Mouse (Mus musculus) layer of hippocampus, postnatal 36 days (tissue): ENCODE measurements around the gene Ercc1. TPM values are rescaled to one million over a fixed set of nuclear protein-coding genes. Genes with fewer than 3 reads are reported as not detected.

Experiments
- DNase-seq, 2 experiments: peaks; one replicate each; pipeline ENCODE4 v3.0.0; 2022
- microRNA-seq, 2 experiments: library from miRNA; unstranded; fragments of <30 nt; microRNA quantifications; one replicate each; pipeline ENCODE4 v1.2.0; 2021
- total RNA-seq, 2 experiments: library from RNA; stranded (reverse); gene quantifications; 2 replicates each; pipeline ENCODE4 v1.2.3; 2021

Gene Ercc1
- total RNA-seq, 2 experiments from 2014 or later: 44.4 to 53.4 TPM

DNA sequence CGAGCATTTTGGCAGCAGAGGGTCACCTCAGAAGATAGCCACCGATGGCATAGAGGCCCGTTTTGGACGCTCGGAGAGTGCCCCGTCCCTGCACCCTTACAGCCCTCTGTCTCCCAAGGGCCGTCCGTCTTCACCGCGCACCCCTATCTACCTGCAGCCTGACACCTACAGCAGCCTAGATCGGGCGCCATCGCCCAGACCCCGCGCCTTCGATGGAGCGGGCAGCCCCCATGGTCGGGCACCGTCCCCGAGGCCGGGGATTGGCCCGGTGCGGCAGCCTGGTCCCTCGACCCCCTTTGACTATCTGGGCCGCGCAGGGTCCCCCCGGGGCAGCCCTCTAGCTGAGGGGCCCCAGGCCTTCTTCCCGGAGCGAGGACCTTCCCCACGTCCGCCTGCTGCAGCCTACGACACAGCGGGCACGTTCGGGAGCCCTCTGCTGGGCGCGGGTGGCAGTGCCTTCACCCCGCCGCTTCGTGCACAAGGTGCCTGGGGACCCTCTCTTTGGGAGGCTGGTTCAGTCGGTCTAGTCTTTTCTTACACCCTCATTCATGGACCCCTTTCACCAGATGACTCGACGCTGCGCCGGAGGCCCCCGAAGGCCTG, 25.3 kb downstream of the Ercc1 start:
- DNase-seq: peak; percentile 68 to 71

DNA sequence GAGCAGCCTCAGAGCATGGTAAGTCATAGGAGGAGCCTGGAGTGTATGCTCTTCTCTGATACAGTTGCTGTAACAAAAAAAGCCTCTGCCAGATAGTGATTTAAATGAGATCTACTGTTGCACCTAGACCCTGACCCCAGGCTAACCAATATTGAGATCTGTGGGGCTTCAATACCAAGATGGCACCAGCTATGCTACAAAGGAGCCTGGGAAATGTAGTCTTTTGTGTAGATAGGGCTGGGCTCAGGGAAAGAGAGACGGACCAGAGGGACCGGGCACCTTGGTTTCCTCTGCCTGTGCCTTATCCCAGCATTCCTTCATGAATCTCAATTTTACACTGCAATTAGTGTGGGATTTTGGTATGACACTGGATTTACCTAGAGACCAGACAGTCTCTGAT, 28.8 kb downstream of the Ercc1 start:
- DNase-seq: no peak

DNA sequence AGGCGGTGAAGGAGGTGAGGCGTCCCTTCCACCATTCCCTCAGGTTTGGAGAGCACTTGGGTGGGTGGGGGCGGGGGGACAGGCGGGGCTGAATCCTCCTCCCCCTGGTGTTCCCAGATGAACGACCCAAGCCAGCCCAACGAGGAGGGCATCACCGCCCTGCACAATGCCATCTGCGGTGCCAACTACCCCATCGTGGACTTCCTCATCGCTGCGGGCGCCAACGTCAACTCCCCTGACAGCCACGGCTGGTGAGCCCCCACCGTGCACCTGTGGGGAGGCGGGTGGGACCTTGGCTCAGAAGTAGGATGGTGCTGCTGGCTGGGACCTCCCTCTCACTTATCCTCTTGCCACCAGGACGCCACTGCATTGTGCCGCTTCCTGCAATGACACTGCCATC, 30.8 kb downstream of the Ercc1 start:
- no peak for DNase-seq

DNA sequence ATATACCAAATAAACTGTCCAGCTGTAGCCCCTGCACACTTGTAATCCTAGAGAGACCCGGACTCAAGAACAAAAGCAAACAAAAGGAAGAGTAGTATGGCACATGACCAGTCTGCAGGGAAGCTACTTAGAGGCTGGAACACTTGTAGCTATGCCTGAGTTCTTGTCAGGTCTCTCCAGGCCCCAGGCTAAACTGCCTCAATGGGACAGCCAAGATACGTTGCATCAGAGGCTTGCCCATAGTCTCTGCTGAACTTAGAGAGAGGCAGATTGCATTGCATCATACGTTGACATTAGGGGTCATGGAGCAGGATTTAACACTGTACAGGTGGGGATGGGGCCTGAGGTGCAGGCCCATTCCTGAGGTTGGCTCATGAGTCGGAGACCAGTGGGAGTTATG, 31.4 kb downstream of the Ercc1 start:
- DNase-seq: no peak

DNA sequence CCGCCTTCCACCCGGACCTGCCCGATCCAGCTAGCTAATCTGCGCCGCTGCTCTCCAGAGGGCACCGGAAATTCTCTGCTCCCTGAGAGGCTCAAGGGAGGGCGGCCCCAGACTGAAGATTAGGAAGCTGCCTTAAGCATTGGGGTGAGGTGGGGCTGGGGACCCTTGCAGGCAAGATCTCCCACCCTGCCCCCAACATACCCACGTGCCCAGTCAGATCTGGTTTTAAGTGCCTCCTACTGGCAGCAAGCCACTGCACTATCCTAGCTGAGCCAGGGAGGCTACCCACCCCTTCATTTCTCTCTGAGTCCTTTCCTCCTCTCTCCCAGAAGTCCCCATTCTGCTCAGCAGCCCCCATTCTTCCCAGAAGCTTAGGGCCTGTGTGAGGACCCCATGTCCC, 33.5 kb downstream of the Ercc1 start:
- no peak for DNase-seq

DNA sequence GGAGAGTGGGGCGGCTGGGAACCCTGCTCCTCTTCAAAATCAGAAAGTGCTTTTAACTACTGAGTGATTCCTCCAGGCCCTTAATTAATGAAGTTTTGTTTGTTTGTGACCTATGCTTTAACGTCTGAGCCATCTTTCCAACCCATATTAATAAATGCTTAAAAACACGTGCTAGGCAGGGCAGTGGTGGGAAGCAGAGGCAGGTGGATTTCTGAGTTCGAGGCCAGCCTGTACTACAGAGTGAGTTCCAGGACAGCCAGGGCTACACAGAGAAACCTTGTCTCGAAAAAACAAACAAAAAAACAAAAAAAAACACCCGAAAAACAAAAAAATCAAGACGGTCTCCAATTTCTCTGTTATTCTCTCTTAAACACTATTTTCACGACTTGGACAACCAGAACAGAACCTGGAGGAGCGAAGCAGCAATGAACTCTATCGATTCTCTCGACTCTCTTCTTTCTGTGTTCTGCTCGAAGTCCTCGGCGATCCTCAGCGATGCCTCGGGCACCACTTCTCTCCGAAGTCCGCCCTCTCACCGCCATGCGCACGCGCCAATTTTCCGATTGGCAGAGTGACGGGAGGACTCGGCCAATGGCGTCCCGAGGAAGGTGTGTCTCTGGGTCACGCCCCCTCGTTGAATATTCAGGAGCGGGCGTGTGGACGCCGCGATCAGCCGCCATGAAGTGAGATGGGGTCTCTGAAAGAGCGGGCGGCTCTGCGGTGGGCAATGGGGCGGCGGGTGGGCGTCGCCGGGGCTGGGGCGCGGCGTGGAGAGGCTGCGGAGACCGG, 37.0 kb downstream of the Ercc1 start, which contains the start of gene Ercc2:
TSS of gene Ercc2 (plus strand) at position 634 of the 789 bp plus-strand sequence.
- peak; percentile 98 to 99 for DNase-seq

DNA sequence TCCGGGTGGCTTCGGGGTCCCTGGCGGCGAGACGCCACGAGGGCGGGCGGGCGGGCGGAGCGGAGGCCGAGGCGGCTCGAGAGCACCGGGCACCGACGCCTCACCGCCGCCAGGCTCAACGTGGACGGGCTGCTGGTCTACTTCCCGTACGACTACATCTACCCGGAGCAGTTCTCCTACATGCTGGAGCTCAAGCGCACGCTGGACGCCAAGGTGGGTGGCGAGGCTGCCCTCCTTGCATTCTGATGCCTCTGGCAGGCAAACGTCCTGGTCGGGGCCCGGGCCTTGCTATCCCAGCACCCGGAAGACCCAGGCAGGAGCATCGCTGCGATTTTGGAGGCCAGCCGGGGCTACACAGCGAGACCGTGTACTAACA, 37.6 kb downstream of the Ercc1 start:
- no peak for DNase-seq

DNA sequence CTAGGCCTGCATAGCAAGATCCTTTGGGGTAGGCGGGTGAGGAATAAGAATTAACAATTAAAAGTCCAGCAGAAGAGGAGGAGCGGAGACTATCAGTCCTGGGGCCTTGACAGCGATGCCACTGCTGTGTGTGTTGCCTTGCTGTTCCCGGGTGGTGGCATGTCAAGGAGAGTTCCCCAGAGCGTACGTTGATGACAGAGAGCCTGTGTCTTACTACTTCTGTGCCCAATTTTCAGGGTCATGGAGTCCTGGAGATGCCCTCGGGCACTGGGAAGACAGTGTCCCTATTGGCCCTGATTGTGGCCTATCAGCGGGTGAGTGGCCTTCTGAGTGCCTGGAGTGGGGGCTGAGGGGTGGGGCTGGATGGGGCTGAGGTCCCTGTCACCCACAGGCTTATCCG, 39.1 kb downstream of the Ercc1 start:
- DNase-seq: no peak

DNA sequence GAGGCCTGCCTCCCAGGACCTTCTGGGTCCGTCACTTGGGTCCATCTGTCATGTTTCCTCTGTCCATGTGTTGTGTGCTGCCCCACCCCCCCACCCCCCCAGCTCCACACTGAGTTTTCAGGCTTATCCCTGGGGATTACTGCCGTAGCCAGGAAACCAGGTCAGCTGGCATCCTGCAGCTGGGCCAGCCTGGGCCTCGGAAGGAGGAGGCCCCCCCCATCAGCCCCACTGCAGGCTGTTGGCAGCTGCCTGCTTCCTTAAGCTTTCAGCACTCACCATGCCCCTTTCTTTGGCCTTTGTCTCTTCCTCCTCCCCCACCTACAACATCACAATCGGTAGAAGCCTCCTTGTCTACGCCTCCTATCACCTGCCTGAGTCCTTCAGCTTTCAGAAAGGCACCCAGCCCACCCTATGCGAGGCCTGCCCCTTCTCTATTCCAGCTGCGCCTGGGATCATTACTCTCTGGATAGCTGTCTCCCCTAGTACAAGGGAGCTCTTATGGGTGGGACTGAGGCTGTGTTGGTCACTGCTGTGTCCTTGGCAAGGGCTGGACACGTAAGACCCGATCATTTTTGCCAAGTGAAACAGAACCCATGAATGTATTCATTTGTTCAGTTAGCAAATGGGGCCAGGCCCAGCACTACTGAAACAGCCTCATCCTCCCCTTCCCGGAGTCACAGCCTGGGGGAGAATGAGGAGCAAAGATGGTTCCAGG, 44.3 kb downstream of the Ercc1 start:
- peak in 1 of 2 experiments; percentile 41 for DNase-seq

DNA sequence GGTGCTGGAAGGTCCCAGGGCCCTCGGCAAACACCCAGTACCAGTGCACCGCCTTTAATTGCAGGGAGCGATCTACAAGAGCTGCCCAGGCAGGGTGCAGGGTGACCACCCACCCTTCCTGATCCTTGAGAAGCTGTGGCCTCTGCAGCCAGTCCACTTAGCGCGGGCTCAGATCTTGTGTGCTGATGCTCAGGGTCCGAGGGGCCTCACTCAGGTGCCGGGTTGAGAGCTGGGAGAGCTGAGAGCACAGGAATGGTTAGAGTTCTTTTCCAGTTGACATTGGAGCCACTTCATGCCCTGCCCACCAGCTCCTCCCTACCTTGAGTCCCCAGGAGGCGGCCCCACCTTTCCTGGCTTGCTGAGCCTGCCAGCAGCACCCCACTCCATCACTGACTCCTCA, 49.9 kb downstream of the Ercc1 start:
- DNase-seq: no peak

DNA sequence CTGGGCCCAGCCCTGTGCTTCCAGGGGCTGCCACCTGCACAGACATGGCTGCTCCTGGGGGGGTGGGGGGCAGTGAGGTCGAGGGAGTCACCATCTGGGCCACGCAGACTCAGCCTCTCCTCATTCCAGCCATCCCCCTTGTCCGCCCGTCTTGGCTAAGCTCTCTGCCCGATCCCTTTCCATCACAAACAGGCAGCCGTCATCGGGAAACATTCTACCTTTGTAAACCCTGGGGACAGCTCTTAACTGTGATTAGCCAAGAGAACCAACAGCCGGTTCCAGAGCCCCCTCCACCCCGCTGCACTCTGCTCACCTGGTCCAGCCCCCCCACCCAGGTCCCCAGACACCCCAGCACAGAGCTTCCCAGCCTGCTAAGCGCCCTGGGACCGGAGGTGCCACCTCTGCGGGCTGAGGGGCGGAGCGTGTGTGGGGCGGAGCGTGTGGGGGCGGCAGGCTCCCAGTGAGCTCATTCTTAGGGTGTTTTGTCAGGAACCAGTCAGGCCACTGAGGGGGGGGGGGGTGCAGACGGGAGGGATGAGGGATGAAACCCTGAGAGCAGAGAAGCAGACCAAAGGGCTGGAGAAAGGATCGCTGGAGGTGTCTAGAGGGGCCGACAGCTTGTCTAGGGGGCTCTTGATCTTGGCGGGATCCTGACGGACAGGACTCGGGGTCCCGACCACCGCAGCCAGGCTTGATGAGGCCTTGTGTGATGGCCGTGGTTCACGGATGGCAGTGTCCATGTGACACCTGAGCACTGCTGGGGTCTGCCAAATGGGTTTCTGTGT, 55.1 kb downstream of the Ercc1 start:
- DNase-seq: no peak

DNA sequence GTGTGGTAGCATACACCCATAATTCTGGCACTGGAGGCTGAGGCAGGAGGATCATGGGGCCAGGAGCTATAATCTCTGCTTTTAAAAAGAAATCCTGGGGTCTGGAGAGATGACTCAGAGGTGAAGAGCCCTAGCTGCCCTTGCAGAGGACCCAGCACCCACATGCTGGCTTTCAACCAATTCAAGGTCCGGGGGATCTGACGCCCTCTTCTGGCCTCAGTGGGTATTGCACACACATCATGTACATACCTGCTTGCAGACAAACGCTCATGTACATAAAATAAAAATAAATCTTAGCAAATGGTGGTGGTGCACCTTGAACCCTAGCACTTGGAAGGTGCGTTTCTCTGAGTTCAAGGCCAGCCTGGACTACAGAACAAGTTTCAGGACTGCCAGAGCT, 56.4 kb downstream of the Ercc1 start:
- DNase-seq: no peak

DNA sequence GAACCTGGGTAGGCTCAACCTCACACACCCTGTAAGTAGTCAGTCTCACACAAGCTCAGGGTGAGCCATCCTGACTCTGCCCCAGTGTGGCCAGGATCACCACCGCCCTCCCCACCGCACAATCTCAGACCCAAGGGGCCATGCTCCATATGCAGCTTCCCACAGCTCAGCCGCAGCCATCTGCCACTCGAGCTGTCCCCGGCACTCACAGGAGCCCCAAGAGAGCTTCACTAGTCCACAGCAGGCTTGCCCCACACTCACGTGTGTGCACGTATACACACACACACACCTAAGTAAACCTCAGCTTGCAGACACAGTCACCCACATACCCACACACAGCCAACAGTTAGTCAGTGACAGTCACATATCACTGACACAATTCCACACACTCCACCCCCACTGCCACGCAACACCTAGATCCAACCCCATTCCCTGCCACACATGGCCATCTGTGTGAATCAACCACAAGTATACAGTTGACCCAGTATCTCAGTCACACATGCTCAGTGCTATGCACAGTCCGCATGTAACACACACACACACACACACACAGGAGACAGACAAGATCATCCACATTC, 58.0 kb downstream of the Ercc1 start:
- no peak for DNase-seq

DNA sequence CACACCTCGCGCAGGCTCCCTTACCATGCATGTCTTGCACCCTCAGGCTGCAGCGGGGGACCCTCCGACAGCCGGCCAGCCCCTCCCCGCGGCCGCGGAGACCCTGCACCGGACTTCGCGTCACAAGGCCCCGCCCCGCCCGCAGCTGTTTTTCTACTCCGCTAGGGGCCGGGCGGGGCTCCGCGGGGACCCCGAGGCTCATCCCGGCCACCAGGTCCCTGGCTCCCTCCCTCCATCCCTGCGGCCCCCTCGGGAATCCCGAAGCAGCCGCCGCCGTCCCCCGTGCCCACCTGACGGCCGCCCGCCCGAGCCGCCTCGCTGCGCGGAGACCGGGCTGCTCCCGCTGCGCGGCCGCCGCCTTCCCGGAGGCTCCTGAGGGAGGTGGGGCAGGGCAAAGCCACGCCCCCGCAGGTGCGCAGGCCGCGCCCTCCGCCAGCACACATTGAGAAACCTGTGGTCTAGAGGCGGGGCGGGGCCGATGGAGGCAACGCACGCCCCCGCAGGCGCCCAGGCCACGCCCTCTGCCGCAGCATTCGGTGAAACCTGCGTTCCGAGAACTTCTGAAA, 59.2 kb downstream of the Ercc1 start, which contains the start of gene Klc3:
TSS of gene Klc3 (minus strand) at position 374 of the 566 bp plus-strand sequence.
- no peak for DNase-seq

DNA sequence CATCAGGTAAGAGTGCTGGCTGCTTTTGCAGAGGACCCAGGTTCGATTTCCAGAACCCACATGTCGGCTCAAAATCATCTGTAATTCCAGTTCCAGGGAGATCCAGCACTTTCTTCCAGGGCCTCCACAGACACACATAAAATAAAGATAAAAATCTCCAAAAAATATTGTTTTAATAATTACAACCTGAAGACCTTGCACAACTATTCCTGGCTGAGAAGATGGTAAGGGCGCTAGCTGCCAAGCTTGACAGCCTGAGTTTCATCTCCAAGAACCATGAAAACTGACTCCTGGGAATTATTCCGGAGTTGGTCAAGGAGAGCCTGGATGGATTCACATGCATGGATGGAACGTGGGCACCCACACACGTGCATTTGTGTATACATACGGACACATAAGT, 59.9 kb downstream of the Ercc1 start, which contains the start of gene Ckm:
TSS of gene Ckm (plus strand) at position 301 of the 400 bp plus-strand sequence.
- DNase-seq: no peak

DNA sequence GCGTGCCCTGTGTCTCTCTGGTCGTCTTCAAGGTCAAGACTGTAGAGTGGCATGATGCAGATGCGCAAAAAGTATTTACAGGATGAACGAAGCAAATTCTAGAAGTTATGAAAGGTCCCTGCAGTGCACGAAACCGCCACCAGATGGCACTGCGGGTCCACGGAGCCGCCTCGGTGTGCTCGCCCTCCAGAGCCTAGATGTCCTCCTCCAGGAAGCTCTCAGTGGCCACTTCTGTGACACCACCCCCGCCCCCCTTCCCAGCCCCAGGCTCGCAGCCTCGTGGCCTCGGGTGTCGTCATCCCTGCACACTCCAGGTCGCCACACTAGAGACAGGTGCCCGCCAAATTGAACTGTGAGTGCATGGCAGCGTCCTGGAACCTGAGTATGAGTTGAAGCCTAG, 60.8 kb downstream of the Ercc1 start:
- peak; percentile 74 to 80 for DNase-seq

Small RNA genes lying within 50 kb of the gene (microRNA-seq; reads per million reads assigned to microRNA genes)
- 0 reads per million in 2 experiments for gene Mir343

Other genes starting within 250 kb of the Ercc1 start
- gene Gm4969, start 226.4 kb upstream of the Ercc1 start, total RNA-seq: under 1 TPM; 0.40 to 0.43 TPM
- gene Fbxo46, start 224.9 kb upstream of the Ercc1 start, total RNA-seq: 10 to 100 TPM; 14.2 to 14.3 TPM
- 10 to 100 TPM; 18.1 to 18.6 TPM for gene Qpctl, start 195.5 kb upstream of the Ercc1 start, total RNA-seq
- gene Snrpd2, start 195.1 kb upstream of the Ercc1 start, total RNA-seq: 10 to 100 TPM; 79.1 to 79.2 TPM
- 1 to 10 TPM in 1 of 2 experiments, under 1 TPM in 1; 0.62 to 1.9 TPM for gene Gipr, start 178.7 kb upstream of the Ercc1 start, total RNA-seq
- gene Eml2, start 168.4 kb upstream of the Ercc1 start, total RNA-seq: 100 to 1,000 TPM; 145 to 149 TPM
- gene Gpr4, start 132.2 kb upstream of the Ercc1 start, total RNA-seq: 1 to 10 TPM; 2.4 to 2.5 TPM
- gene Opa3, start 116.4 kb upstream of the Ercc1 start, total RNA-seq: 10 to 100 TPM; 40.5 to 40.8 TPM
- gene Vasp, start 73.0 kb upstream of the Ercc1 start, total RNA-seq: 10 to 100 TPM; 15.2 to 21.2 TPM
- under 1 TPM; 0.20 to 0.33 TPM for gene Ppm1n, start 64.7 kb upstream of the Ercc1 start, total RNA-seq
- gene Rtn2, start 62.2 kb upstream of the Ercc1 start, total RNA-seq: 10 to 100 TPM; 89.7 to 91.3 TPM
- 10 to 100 TPM; 12.6 to 18.8 TPM for gene Fosb, start 34.7 kb upstream of the Ercc1 start, total RNA-seq
- 10 to 100 TPM; 17.6 to 19.4 TPM for gene Cd3eap, start 14.7 kb downstream of the Ercc1 start, total RNA-seq
- gene Ppp1r13l, start 15.0 kb downstream of the Ercc1 start, total RNA-seq: 1 to 10 TPM; 6.0 to 7.0 TPM
- gene Ercc2, start 37.2 kb downstream of the Ercc1 start, total RNA-seq: 10 to 100 TPM; 36.2 to 37.1 TPM
- gene Klc3, start 59.3 kb downstream of the Ercc1 start, total RNA-seq: 1 to 10 TPM; 3.1 to 3.4 TPM
- gene Ckm, start 60.0 kb downstream of the Ercc1 start, total RNA-seq: under 1 TPM in 1 of 2 experiments, not detected in 1; 0.27 TPM
- gene Mark4, start 114.0 kb downstream of the Ercc1 start, total RNA-seq: 100 to 1,000 TPM in 1 of 2 experiments, 10 to 100 TPM in 1; 90.6 to 102 TPM
- under 1 TPM; 0.18 to 0.20 TPM for gene Exoc3l2, start 118.6 kb downstream of the Ercc1 start, total RNA-seq
- gene Bloc1s3, start 163.6 kb downstream of the Ercc1 start, total RNA-seq: 1 to 10 TPM; 6.8 to 6.9 TPM
- 10 to 100 TPM; 19.8 to 21.5 TPM for gene Trappc6a, start 163.6 kb downstream of the Ercc1 start, total RNA-seq
- gene Nkpd1, start 173.1 kb downstream of the Ercc1 start, total RNA-seq: under 1 TPM; 0.37 to 0.48 TPM
- 100 to 1,000 TPM; 113 to 120 TPM for gene Ppp1r37, start 218.3 kb downstream of the Ercc1 start, total RNA-seq
- under 1 TPM; 0.33 to 0.75 TPM for gene Zfp296, start 232.5 kb downstream of the Ercc1 start, total RNA-seq
- 10 to 100 TPM; 44.2 to 46.1 TPM for gene Gemin7, start 232.8 kb downstream of the Ercc1 start, total RNA-seq